Comparison of ENCODE assay signal across 9 mouse cellular contexts in the genomic region with DNA sequence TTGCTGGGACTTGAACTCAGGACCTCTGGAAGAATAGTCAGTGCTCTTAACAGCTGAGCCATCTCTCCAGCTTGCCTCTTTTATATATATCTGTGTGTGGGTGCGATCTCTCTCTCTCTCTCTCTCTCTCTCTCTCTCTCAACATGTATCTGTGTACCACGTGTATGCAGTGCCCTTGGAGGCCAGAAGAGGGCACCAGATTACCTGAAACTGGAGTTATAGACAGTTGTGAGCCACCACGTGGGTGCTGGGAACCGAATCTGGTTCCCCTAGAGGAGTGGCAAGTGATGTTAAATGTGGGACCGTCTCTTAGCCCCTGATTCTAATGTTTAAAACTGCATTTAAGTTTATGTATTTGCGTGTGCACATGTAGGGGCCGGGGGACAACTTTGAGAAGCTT. TPM values are rescaled to one million over a fixed set of nuclear protein-coding genes. Genes with fewer than 3 reads are reported as not detected.
DNase-seq lines count a peak whose midpoint lies in the region; ATAC-seq and TF ChIP-seq lines count a peak whose summit lies in the region.
"Not testable (repeated sequence)": the region's sequence is repeated elsewhere in the genome, so short reads cannot be mapped to it uniquely, and the experiment has no call there.
"Had no signal": no experiment of that assay in that cellular context is flagged by ENCODE, and none has a peak within 500 bp of the region (broad histone marks: within the 10 kb centered on the region; RNA-seq: fewer than 3 reads in every experiment).

No protein-coding gene starts in this region.

- H3K4me3 ChIP-seq in ES-Bruce4 (ENCODE audit: low read depth, low read length); heart, adult 2 months; kidney, adult 2 months (ENCODE audit: insufficient read depth, low read depth, low read length); liver, embryonic 14.5 days (ENCODE audit: insufficient read depth in 1 of 2, low read depth in 2 of 2, low read length in 2 of 2); midbrain, postnatal 0 days (ENCODE audit: low read depth, low read length): not testable (repeated sequence)

- ATAC-seq in liver, embryonic 14.5 days (ENCODE audit: insufficient read depth); midbrain, postnatal 0 days (ENCODE audit: low FRiP score): not testable (repeated sequence)

- DNase-seq in ZHBTc4 (ENCODE audit: low read depth, low spot score) = peak; percentile 79
- not testable (repeated sequence) for DNase-seq in heart, adult 2 months; kidney, adult 2 months; liver, embryonic 14.5 days (ENCODE audit: low read depth in 3 of 3, low spot score in 3 of 3); midbrain, postnatal 0 days (ENCODE audit: low spot score)

- intact Hi-C loops in heart, adult 2 months (cut with DNase I) = not testable (repeated sequence)

- 96% methylated on average over 7 of the region's 7 CpGs for WGBS in heart, adult 2 months
- 95% methylated on average over 7 of the region's 7 CpGs for WGBS in kidney, adult 2 months
- WGBS in liver, embryonic 14.5 days (ENCODE audit: insufficient replicate concordance) = 80% methylated on average over 7 of the region's 7 CpGs
- 96% methylated on average over 7 of the region's 7 CpGs for WGBS in midbrain, postnatal 0 days

- not testable (repeated sequence) for H3K27ac ChIP-seq in ES-Bruce4 (ENCODE audit: insufficient read depth, low read length); heart, adult 2 months; kidney, adult 2 months (ENCODE audit: insufficient read depth, low read depth, low read length); liver, embryonic 14.5 days; midbrain, postnatal 0 days (ENCODE audit: low read depth, low read length)

- H3K27me3 ChIP-seq in ES-Bruce4 (ENCODE audit: control insufficient read depth, insufficient read depth, low read length, poor library complexity, severe bottlenecking); heart, adult 2 months (ENCODE audit: control insufficient read depth, insufficient read depth, low read length); kidney, adult 2 months (replicated peaks; ENCODE audit: control insufficient read depth, insufficient read depth, low read length); liver, embryonic 14.5 days (ENCODE audit: control insufficient read depth, insufficient read depth, low read length); midbrain, postnatal 0 days (ENCODE audit: insufficient read depth, low read length): not testable (repeated sequence)

- H3K79me2 ChIP-seq in heart, adult 2 months (replicated peaks; ENCODE audit: control insufficient read depth, insufficient read depth, low read length) = not testable (repeated sequence)

- not testable (repeated sequence) for H3K9me3 ChIP-seq in ES-Bruce4 (replicated peaks; ENCODE audit: control insufficient read depth, insufficient read depth, low read length, poor library complexity, severe bottlenecking); liver, embryonic 14.5 days (ENCODE audit: control insufficient read depth, low read length); midbrain, postnatal 0 days (ENCODE audit: low read length)

- peak; percentile 17 for TF ChIP-seq CTCF in ES-Bruce4 (IDR thresholded peaks at IDR 0.05; ENCODE audit: low read depth, low read length)
- TF ChIP-seq CTCF in heart, adult 2 months (IDR thresholded peaks at IDR 0.05) = peak; percentile 30
- TF ChIP-seq CTCF in kidney, adult 2 months (conservative IDR thresholded peaks at IDR 0.05; ENCODE audit: insufficient read depth, insufficient read length, low read depth, low read length) = 0 out of 2 replicates have a peak, but pooled peaks have one; percentile 1
- TF ChIP-seq CTCF in liver, embryonic 14.5 days (IDR thresholded peaks at IDR 0.05; ENCODE audit: low read depth) = peak; percentile 46
- peak; percentile 42 for TF ChIP-seq CTCF in midbrain, postnatal 0 days (IDR thresholded peaks at IDR 0.05)

- H3K9ac ChIP-seq in ES-Bruce4 (ENCODE audit: low read depth, poor library complexity, severe bottlenecking); heart, adult 2 months (ENCODE audit: low read depth, low read length); liver, embryonic 14.5 days (replicated peaks); midbrain, postnatal 0 days (replicated peaks; ENCODE audit: low read length, poor library complexity, severe bottlenecking): not testable (repeated sequence)

- not testable (repeated sequence) for H3K36me3 ChIP-seq in ES-Bruce4 (ENCODE audit: control insufficient read depth, insufficient read depth, low read length, poor library complexity, severe bottlenecking); heart, adult 2 months (ENCODE audit: control insufficient read depth, insufficient read depth, low read length); kidney, adult 2 months (ENCODE audit: control insufficient read depth, insufficient read depth, low read length); liver, embryonic 14.5 days (replicated peaks; ENCODE audit: control insufficient read depth, insufficient read depth, low read depth); midbrain, postnatal 0 days (ENCODE audit: insufficient read depth, low read length)

- not testable (repeated sequence) for TF ChIP-seq EP300 in ES-Bruce4 (IDR thresholded peaks at IDR 0.05; ENCODE audit: insufficient read depth, low read depth, low read length); heart, adult 2 months (IDR thresholded peaks at IDR 0.05; ENCODE audit: insufficient read depth, low read depth, low read length); liver, embryonic 14.5 days (IDR thresholded peaks at IDR 0.05; ENCODE audit: low read depth)

- H3K4me2 ChIP-seq in liver, embryonic 14.5 days (ENCODE audit: low read depth); midbrain, postnatal 0 days (ENCODE audit: low read depth, low read length, poor library complexity, severe bottlenecking): not testable (repeated sequence)

- not testable (repeated sequence) for TF ChIP-seq POLR2A in ES-Bruce4 (IDR thresholded peaks at IDR 0.05; ENCODE audit: insufficient read depth, low read length); heart, adult 2 months (IDR thresholded peaks at IDR 0.05; ENCODE audit: insufficient read depth, low read depth, low read length); kidney, adult 2 months (IDR thresholded peaks at IDR 0.05; ENCODE audit: low read depth, low read length)

- not testable (repeated sequence) for H3K4me1 ChIP-seq in ES-Bruce4 (ENCODE audit: control insufficient read depth, insufficient read depth, low read length); heart, adult 2 months (ENCODE audit: control insufficient read depth, insufficient read depth, low read length); liver, embryonic 14.5 days (replicated peaks; ENCODE audit: control insufficient read depth in 2 of 2, insufficient read depth in 2 of 2, low read length in 1 of 2); midbrain, postnatal 0 days (ENCODE audit: insufficient read depth, low read length)
- H3K4me1 ChIP-seq in kidney, adult 2 months (ENCODE audit: control insufficient read depth, insufficient read depth, low read length) = peaks cover 13% of the 10 kb centered on the region

RNA-seq across cellular contexts. Expression of gene Rpl10a, which starts 3.9 kb away (rescaled TPM):
- polyA plus RNA-seq in ES-Bruce4 (2011; ENCODE audit: insufficient read depth, insufficient read length, low read depth, missing spikeins) = 1,875 and 2,151 TPM in 2 replicates
- total RNA-seq in heart, adult 2 months (2021) = 100 to 1,000 TPM; 360 to 417 TPM
- polyA plus RNA-seq in heart, adult 2 months (2012; rRNA removed) = 634 and 1,197 TPM in 2 replicates
- 2,603 and 2,904 TPM in 2 replicates for polyA plus RNA-seq in kidney, adult 2 months (2012; rRNA removed)
- polyA plus RNA-seq in liver, embryonic 14.5 days (2012; rRNA removed) = 1,169 and 1,992 TPM in 2 replicates
- polyA plus RNA-seq in liver, embryonic 14.5 days (2014; fragmentation: Nextera tagmentation; extraction: Ambion mirVana) = 506 and 510 TPM in 2 replicates
- 810 and 1,016 TPM in 2 replicates for total RNA-seq in midbrain, postnatal 0 days (2014; rRNA removed)
- polyA plus RNA-seq in midbrain, postnatal 0 days (2015; fragmentation: Nextera tagmentation; extraction: Ambion mirVana) = 347 and 365 TPM in 2 replicates

RNA-seq across cellular contexts. Expression of gene Fance, which starts 11.1 kb away (rescaled TPM):
- polyA plus RNA-seq in ES-Bruce4 (2011; ENCODE audit: insufficient read depth, insufficient read length, low read depth, missing spikeins) = 56.8 and 64.7 TPM in 2 replicates
- total RNA-seq in heart, adult 2 months (2021) = 10 to 100 TPM; 11.2 to 12.0 TPM
- 7.4 and 11.8 TPM in 2 replicates for polyA plus RNA-seq in heart, adult 2 months (2012; rRNA removed)
- 11.4 and 12.1 TPM in 2 replicates for polyA plus RNA-seq in kidney, adult 2 months (2012; rRNA removed)
- polyA plus RNA-seq in liver, embryonic 14.5 days (2012; rRNA removed) = 4.5 and 5.5 TPM in 2 replicates
- polyA plus RNA-seq in liver, embryonic 14.5 days (2014; fragmentation: Nextera tagmentation; extraction: Ambion mirVana) = 9.4 and 10.4 TPM in 2 replicates
- total RNA-seq in midbrain, postnatal 0 days (2014; rRNA removed) = 33.4 and 33.6 TPM in 2 replicates
- polyA plus RNA-seq in midbrain, postnatal 0 days (2015; fragmentation: Nextera tagmentation; extraction: Ambion mirVana) = 26.1 and 28.6 TPM in 2 replicates

RNA-seq across cellular contexts. Expression of gene Tead3, which starts 26.2 kb away (rescaled TPM):
- 28.6 and 31.9 TPM in 2 replicates for polyA plus RNA-seq in ES-Bruce4 (2011; ENCODE audit: insufficient read depth, insufficient read length, low read depth, missing spikeins)
- total RNA-seq in heart, adult 2 months (2021) = 10 to 100 TPM; 12.7 to 13.7 TPM
- 20.2 and 21.2 TPM in 2 replicates for polyA plus RNA-seq in heart, adult 2 months (2012; rRNA removed)
- 15.7 and 17.8 TPM in 2 replicates for polyA plus RNA-seq in kidney, adult 2 months (2012; rRNA removed)
- 2.0 and 2.2 TPM in 2 replicates for polyA plus RNA-seq in liver, embryonic 14.5 days (2012; rRNA removed)
- polyA plus RNA-seq in liver, embryonic 14.5 days (2014; fragmentation: Nextera tagmentation; extraction: Ambion mirVana) = 0.52 and 0.63 TPM in 2 replicates
- 4.8 and 5.4 TPM in 2 replicates for total RNA-seq in midbrain, postnatal 0 days (2014; rRNA removed)
- polyA plus RNA-seq in midbrain, postnatal 0 days (2015; fragmentation: Nextera tagmentation; extraction: Ambion mirVana) = 1.2 and 1.3 TPM in 2 replicates
- total RNA-seq: common myeloid progenitor, adult 5-6 weeks had no signal
- polyA plus RNA-seq: inflammation-experienced regulatory T-cells, adult 6 months had no signal

RNA-seq across cellular contexts. Expression of gene Tulp1, which starts 40.6 kb away (rescaled TPM):
- 14.0 and 14.7 TPM in 2 replicates for polyA plus RNA-seq in ES-Bruce4 (2011; ENCODE audit: insufficient read depth, insufficient read length, low read depth, missing spikeins)
- not detected for total RNA-seq in heart, adult 2 months (2021)
- polyA plus RNA-seq in heart, adult 2 months (2012; rRNA removed) = 0.38 TPM in 1 of 2 replicates, not detected in the other
- 0.11 TPM in 1 of 2 replicates, not detected in the other for polyA plus RNA-seq in kidney, adult 2 months (2012; rRNA removed)
- 0.12 and 0.26 TPM in 2 replicates for polyA plus RNA-seq in liver, embryonic 14.5 days (2012; rRNA removed)
- polyA plus RNA-seq in liver, embryonic 14.5 days (2014; fragmentation: Nextera tagmentation; extraction: Ambion mirVana) = 0.28 and 0.42 TPM in 2 replicates
- 0.80 and 1.0 TPM in 2 replicates for total RNA-seq in midbrain, postnatal 0 days (2014; rRNA removed)
- 1.1 TPM in 2 replicates for polyA plus RNA-seq in midbrain, postnatal 0 days (2015; fragmentation: Nextera tagmentation; extraction: Ambion mirVana)
- total RNA-seq: common myeloid progenitor, adult 5-6 weeks; heart, adult 8-10 months had no signal
